In genomic region chr7:73183761-73184160, GRCm38 (mm10) we compare ENCODE assay signal across 9 mouse cellular contexts.
A peak's percentile ranks its signal among the peaks of the same experiment; 100 is the strongest.
DNase-seq lines count a peak whose midpoint lies in the region; ATAC-seq and TF ChIP-seq lines count a peak whose summit lies in the region.
"Had no signal": no experiment of that assay in that cellular context is flagged by ENCODE, and none has a peak within 500 bp of the region (broad histone marks: within the 10 kb centered on the region; RNA-seq: fewer than 3 reads in every experiment).

No protein-coding gene starts in this region.

- no peak overlapping the region for H3K4me3 ChIP-seq in hindbrain, postnatal 0 days (ENCODE audit: low read length)
- H3K4me3 ChIP-seq: embryonic facial prominence, embryonic 12.5 days had no signal

- H3K4me2 ChIP-seq in hindbrain, postnatal 0 days (ENCODE audit: low read depth, low read length) = no peak overlapping the region
- H3K4me2 ChIP-seq: embryonic facial prominence, embryonic 12.5 days had no signal

- DNase-seq in frontal cortex, postnatal 36 days (ENCODE audit: low spot score in 2 of 2) = no peak
- peak; percentile 53 for DNase-seq in ZHBTc4 (ENCODE audit: low read depth, low spot score)
- peak; percentile 56 for DNase-seq in gastrocnemius, adult 18-20 months (ENCODE audit: low spot score)
- peak; percentile 42 for DNase-seq in hindbrain, postnatal 0 days (ENCODE audit: low spot score)
- DNase-seq in right cerebral cortex, adult 18-20 months = no peak
- DNase-seq in embryo, embryonic 11 days = no peak

- ATAC-seq in frontal cortex, adult (ENCODE audit: low TSS enrichment) = peak; percentile 46; the same call in 1 of the 2 replicates
- no peak for ATAC-seq in hindbrain, postnatal 0 days
- no peak for ATAC-seq in megakaryocyte-erythroid progenitor cell, adult 5-6 weeks (replicated peaks; ENCODE audit: low FRiP score, low TSS enrichment, poor library complexity, severe bottlenecking)

- no peaks in the 10 kb centered on the region for H3K9me3 ChIP-seq in hindbrain, postnatal 0 days (ENCODE audit: low read length)
- H3K9me3 ChIP-seq: embryonic facial prominence, embryonic 12.5 days had no signal

- H3K36me3 ChIP-seq in hindbrain, postnatal 0 days (ENCODE audit: insufficient read depth, low read length) = no peaks in the 10 kb centered on the region
- H3K36me3 ChIP-seq: embryonic facial prominence, embryonic 12.5 days had no signal

- no peak for TF ChIP-seq CTCF in hindbrain, postnatal 0 days (IDR thresholded peaks at IDR 0.05; ENCODE audit: low read depth)

- H3K4me1 ChIP-seq in hindbrain, postnatal 0 days (ENCODE audit: insufficient read depth, low read length) = peaks cover 24% of the 10 kb centered on the region
- H3K4me1 ChIP-seq: embryonic facial prominence, embryonic 12.5 days had no signal

- no peaks in the 10 kb centered on the region for H3K27me3 ChIP-seq in hindbrain, postnatal 0 days (ENCODE audit: insufficient read depth, low read length)
- H3K27me3 ChIP-seq: embryonic facial prominence, embryonic 12.5 days had no signal

- H3K9ac ChIP-seq in hindbrain, postnatal 0 days (replicated peaks; ENCODE audit: low read length) = no peak overlapping the region
- H3K9ac ChIP-seq: embryonic facial prominence, embryonic 12.5 days had no signal

- 41% methylated on average over 8 of the region's 8 CpGs for WGBS in hindbrain, postnatal 0 days

- H3K27ac ChIP-seq in hindbrain, postnatal 0 days = peak overlapping the region; percentile 82
- H3K27ac ChIP-seq: embryonic facial prominence, embryonic 12.5 days had no signal

Comparison
In these comparisons a context has a peak if more than half of its experiments do, and no peak if none do; other contexts are left out.
1. DNase-seq: peak in ZHBTc4 (single experiment), gastrocnemius, adult 18-20 months (single experiment) and hindbrain, postnatal 0 days (single experiment); none in frontal cortex, postnatal 36 days (0 of 2), right cerebral cortex, adult 18-20 months (single experiment) and embryo, embryonic 11 days (single experiment).